Mouse (Mus musculus): ENCODE measurements at regions not wholly inside any gene's neighbourhood (a gene's known extent, or its start where the extent isn't known, plus 50 kb on each side); places are given as distances from the start of the nearest gene placed in this dataset.

GRCm38 (mm10) chr3:52600581-52600980, 332.4 kb downstream of the Foxo1 start:
- DNase-seq (ENCODE audit: low read depth): peak; percentile 21

- no peak for DNase-seq (ENCODE audit: low read depth)
These were observed 332.0 kb downstream of the Foxo1 start for GRCm38 (mm10) chr3:52600146-52600545.

GRCm38 (mm10) chr3:52586418-52586817, 318.3 kb downstream of the Foxo1 start:
- DNase-seq (ENCODE audit: low read depth): no peak

- DNase-seq (ENCODE audit: low read depth): no peak
These were observed 311.8 kb downstream of the Foxo1 start for GRCm38 (mm10) chr3:52579917-52580316.

GRCm38 (mm10) chr3:52579096-52579495, 311.0 kb downstream of the Foxo1 start:
- no peak for DNase-seq (ENCODE audit: low read depth)

- peak; percentile 58 for DNase-seq (ENCODE audit: low read depth)
These were observed 308.6 kb downstream of the Foxo1 start for GRCm38 (mm10) chr3:52576703-52577244.

GRCm38 (mm10) chr3:52575237-52575798, 307.2 kb downstream of the Foxo1 start:
- DNase-seq (ENCODE audit: low read depth): no peak

- DNase-seq (ENCODE audit: low read depth): no peak
These were observed 306.2 kb downstream of the Foxo1 start for GRCm38 (mm10) chr3:52574341-52574740.

GRCm38 (mm10) chr3:52573806-52574205, 305.7 kb downstream of the Foxo1 start:
- DNase-seq (ENCODE audit: low read depth): no peak

GRCm38 (mm10) chr3:52572514-52573485, 304.7 kb downstream of the Foxo1 start:
- no peak for DNase-seq (ENCODE audit: low read depth)

- DNase-seq (ENCODE audit: low read depth): no peak
These were observed 299.7 kb downstream of the Foxo1 start for GRCm38 (mm10) chr3:52567606-52568372.

- DNase-seq (ENCODE audit: low read depth): no peak
These were observed 295.5 kb downstream of the Foxo1 start for GRCm38 (mm10) chr3:52563595-52563994.

- no peak for DNase-seq (ENCODE audit: low read depth)
These were observed 294.7 kb downstream of the Foxo1 start for GRCm38 (mm10) chr3:52562816-52563215.

- DNase-seq (ENCODE audit: low read depth): no peak
These were observed 291.3 kb downstream of the Foxo1 start for GRCm38 (mm10) chr3:52559481-52559880.

- no peak for DNase-seq (ENCODE audit: low read depth)
These were observed 290.6 kb downstream of the Foxo1 start for GRCm38 (mm10) chr3:52558765-52559164.

GRCm38 (mm10) chr3:52557296-52557695, 289.2 kb downstream of the Foxo1 start:
- DNase-seq (ENCODE audit: low read depth): no peak

- peak; percentile 44 for DNase-seq (ENCODE audit: low read depth)
These were observed 286.9 kb downstream of the Foxo1 start for GRCm38 (mm10) chr3:52555038-52555437.

- DNase-seq (ENCODE audit: low read depth): no peak
These were observed 286.4 kb downstream of the Foxo1 start for GRCm38 (mm10) chr3:52554490-52554889.

- DNase-seq (ENCODE audit: low read depth): no peak
These were observed 280.2 kb downstream of the Foxo1 start for GRCm38 (mm10) chr3:52548201-52548893.

GRCm38 (mm10) chr3:52546035-52546434, 277.9 kb downstream of the Foxo1 start:
- DNase-seq (ENCODE audit: low read depth): no peak

GRCm38 (mm10) chr3:52543006-52543405, 274.9 kb downstream of the Foxo1 start:
- peak; percentile 6 for DNase-seq (ENCODE audit: low read depth)

All from fibroblast of lung, adult 2 months (primary cell).